Mouse (Mus musculus) midbrain, embryonic 12.5 days (tissue): ENCODE results near the gene Cdkl1. TPM values are rescaled to one million over a fixed set of nuclear protein-coding genes. Genes with fewer than 3 reads are reported as not detected.

Source experiments
- ATAC-seq: fragments of 200-750 bp; cut with Nextera tagmentation; 2 replicates; pipeline ENCODE4 v1.8.0; 2017; ENCODE audit warnings: low read depth, moderate TSS enrichment, moderate library complexity; ENCODE audit not compliant: low FRiP score
- H3K27ac ChIP-seq: fragments of 300-500 bp; sonication (generic); replicated peaks from 2 replicates; pipeline ENCODE4 v1.5.1; 2016; ENCODE audit warnings: mild to moderate bottlenecking
- H3K27me3 ChIP-seq: fragments of 300-500 bp; sonication (generic); 2 replicates; pipeline ENCODE4 v1.6.1; 2016; ENCODE audit warnings: mild to moderate bottlenecking
- H3K36me3 ChIP-seq: fragments of 300-500 bp; sonication (generic); 2 replicates; pipeline ENCODE4 v1.6.1; 2016
- H3K4me1 ChIP-seq: fragments of 300-500 bp; sonication (generic); 2 replicates; pipeline ENCODE4 v1.6.1; 2016
- H3K4me2 ChIP-seq: fragments of 300-500 bp; sonication (generic); replicated peaks from 2 replicates; pipeline ENCODE4 v1.6.1; 2016; ENCODE audit warnings: mild to moderate bottlenecking, moderate library complexity
- H3K4me3 ChIP-seq: fragments of 300-500 bp; sonication (generic); 2 replicates; pipeline ENCODE4 v1.5.1; 2016; ENCODE audit warnings: mild to moderate bottlenecking
- H3K9ac ChIP-seq: fragments of 300-500 bp; sonication (generic); replicated peaks from 2 replicates; pipeline ENCODE4 v1.6.1; 2016; ENCODE audit warnings: mild to moderate bottlenecking, moderate library complexity
- H3K9me3 ChIP-seq: fragments of 300-500 bp; sonication (generic); 2 replicates; pipeline ENCODE4 v1.6.1; 2016; ENCODE audit warnings: mild to moderate bottlenecking
- WGBS: fragments of 180-500 bp; shearing (Covaris S2); methylation state at CpG from one replicate; pipeline ENCODE4 v1.1.7; 2016; 5-methylcytosine and 5-hydroxymethylcytosine counted together
- polyA plus RNA-seq: library from polyadenylated mRNA; unstranded; fragments of >200 nt; fragmentation: Nextera tagmentation; extraction: Ambion mirVana; gene quantifications from 2 replicates; pipeline ENCODE4 v1.2.1, GENCODE M21; 2016

Gene Cdkl1
- polyA plus RNA-seq, 1 experiment from 2014 or later, result 1.1 TPM

DNA sequence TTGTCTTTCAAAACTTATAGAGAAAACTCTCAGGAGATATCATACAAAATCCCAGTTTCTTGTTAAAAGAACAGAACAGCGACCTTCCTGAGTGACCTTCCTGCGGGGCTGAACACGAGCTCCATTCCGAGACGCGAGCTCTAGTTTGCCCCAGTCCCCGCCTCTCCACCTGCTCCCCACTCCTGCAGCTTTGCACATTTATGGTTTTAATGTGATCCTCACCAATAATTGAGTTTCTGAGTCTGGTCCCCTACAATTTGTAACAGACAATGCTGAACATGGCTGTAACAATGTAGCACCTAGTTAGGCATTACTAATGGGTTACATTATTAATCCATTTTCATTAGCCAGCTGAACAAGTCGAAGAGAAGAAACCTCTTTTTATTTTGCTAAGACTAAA is 9.6 kb downstream of the Cdkl1 start:
- no peak overlapping the region for H3K4me2 ChIP-seq
- ATAC-seq, result no peak
- 74% methylated on average over 8 of the region's 8 CpGs for WGBS
- H3K27me3 ChIP-seq, result no peaks in the 10 kb centered on the region
- H3K27ac ChIP-seq, result no peak overlapping the region
- H3K9ac ChIP-seq, result no peak overlapping the region
- H3K36me3 ChIP-seq, result no peaks in the 10 kb centered on the region
- no peak overlapping the region for H3K4me3 ChIP-seq
- H3K4me1 ChIP-seq, result no peaks in the 10 kb centered on the region
- no peaks in the 10 kb centered on the region for H3K9me3 ChIP-seq

DNA sequence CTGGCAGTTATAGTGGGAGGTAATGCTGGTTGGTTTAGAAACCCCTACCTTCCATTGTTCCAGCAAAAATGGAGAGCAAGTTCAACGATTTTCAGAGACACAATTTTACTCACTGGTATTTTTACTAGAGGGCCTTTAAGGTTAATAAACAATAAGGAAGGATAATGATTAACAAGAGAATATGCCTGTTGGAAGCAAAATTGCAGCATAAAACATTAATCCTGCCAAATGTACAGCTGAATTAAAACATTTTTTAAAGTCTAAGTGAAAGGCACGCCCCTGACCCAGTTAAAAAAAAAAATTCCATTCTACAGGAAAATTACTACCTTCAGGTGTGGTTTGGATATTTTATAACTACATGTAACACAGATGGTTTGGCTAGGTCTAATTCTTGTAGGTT is 13.1 kb downstream of the Cdkl1 start:
- Histone ChIP-seq H3K9ac (no peak overlapping the region), H3K4me3 (no peak overlapping the region), H3K27me3 (no peaks in the 10 kb centered on the region), H3K4me1 (no peaks in the 10 kb centered on the region), H3K9me3 (no peaks in the 10 kb centered on the region), H3K4me2 (no peak overlapping the region), H3K27ac (no peak overlapping the region), H3K36me3 (no peaks in the 10 kb centered on the region)
- ATAC-seq, result no peak
- WGBS, result 88% methylated on average over 2 of the region's 2 CpGs

DNA sequence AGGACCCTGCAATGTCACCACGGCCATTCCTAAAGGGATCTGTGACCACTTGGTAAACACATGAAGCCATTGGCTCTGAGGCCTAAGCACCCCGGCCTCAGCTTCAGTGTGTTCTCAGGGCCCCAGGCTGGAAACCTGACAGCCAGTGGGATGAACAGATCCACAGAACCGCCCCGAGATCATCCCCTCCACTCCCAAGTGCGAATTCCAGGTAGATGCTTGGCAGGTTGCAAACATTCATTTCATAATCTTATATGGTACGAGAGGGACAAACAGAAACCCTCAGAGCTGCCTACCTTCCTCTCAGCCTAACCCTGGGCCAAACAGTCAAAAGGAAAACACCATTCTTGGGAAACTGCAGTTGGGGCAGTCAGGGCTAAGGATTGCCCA is 13.7 kb downstream of the Cdkl1 start:
- no peaks in the 10 kb centered on the region for H3K36me3 ChIP-seq
- ATAC-seq, result no peak
- H3K27ac ChIP-seq, result no peak overlapping the region
- no peaks in the 10 kb centered on the region for H3K27me3 ChIP-seq
- H3K9me3 ChIP-seq, result no peaks in the 10 kb centered on the region
- no peaks in the 10 kb centered on the region for H3K4me1 ChIP-seq
- no peak overlapping the region for H3K4me3 ChIP-seq
- no peak overlapping the region for H3K4me2 ChIP-seq
- WGBS, result 93% methylated on average over 6 of the region's 6 CpGs
- no peak overlapping the region for H3K9ac ChIP-seq

DNA sequence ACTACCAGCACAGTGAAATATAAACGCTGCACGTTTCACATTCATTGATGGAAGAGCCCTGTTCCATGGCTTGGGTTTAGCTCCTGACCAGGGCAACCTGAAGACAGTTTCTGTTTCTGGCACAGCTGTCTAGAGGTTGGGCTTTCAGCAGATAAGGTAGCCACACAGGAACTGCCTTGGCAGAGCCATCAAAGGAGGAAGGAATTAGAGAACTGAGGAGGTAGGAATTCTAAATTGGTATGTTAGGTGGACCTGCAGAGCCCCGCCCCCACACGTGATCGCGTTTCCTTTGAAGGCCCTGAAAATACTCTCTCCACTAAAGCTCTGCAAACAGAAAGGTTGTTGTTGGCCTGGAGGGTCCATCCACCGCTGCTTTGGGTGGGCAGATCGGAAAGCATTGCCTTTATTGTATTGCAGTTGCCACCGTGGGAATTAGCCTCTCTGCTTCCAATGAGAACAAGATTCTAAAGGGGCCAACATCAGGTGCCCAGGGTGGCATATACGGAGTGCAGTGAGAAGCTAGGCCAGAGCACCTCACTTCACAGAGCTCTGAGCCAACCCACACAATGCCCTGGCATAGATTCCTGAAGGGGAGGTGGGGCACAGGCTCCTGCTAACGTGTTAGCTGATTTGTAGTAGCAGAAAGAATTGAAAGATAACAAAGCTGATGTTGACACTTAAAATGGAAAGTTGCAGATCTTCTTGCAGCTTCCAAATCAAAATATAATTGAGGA is 14.3 kb downstream of the Cdkl1 start:
- no peaks in the 10 kb centered on the region for H3K27me3 ChIP-seq
- WGBS, result 75% methylated on average over 11 of the region's 11 CpGs
- no peak overlapping the region for H3K27ac ChIP-seq
- H3K9ac ChIP-seq, result no peak overlapping the region
- ATAC-seq, result no peak
- no peak overlapping the region for H3K4me2 ChIP-seq
- H3K4me3 ChIP-seq, result no peak overlapping the region
- no peaks in the 10 kb centered on the region for H3K9me3 ChIP-seq
- no peaks in the 10 kb centered on the region for H3K4me1 ChIP-seq
- H3K36me3 ChIP-seq, result no peaks in the 10 kb centered on the region

DNA sequence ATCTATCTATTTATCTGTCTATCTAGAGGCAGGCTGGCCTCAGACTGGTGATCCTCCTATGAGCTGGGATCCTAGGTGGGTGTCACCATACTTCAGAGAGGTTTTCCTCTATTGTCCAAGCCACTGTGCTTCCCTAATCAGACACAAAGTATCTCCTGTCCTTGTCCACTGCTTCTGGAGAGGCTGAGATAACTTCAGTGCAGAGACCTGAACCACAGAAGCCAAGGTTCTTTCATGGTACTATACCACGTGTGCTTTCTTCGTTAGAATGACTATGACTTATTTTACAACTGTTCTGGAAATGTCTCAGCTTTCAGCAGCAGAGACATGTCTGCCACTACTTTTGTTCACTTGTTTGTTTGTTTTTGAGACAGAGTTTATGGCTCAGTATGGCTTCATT is 22.2 kb downstream of the Cdkl1 start:
- Histone ChIP-seq H3K27me3 (no peaks in the 10 kb centered on the region), H3K27ac (no peak overlapping the region), H3K4me3 (no peak overlapping the region), H3K36me3 (no peaks in the 10 kb centered on the region), H3K4me2 (no peak overlapping the region), H3K9me3 (no peaks in the 10 kb centered on the region), H3K4me1 (peaks cover 26% of the 10 kb centered on the region), H3K9ac (no peak overlapping the region)
- ATAC-seq, result no peak
- 85% methylated on average over 2 of the region's 2 CpGs for WGBS

DNA sequence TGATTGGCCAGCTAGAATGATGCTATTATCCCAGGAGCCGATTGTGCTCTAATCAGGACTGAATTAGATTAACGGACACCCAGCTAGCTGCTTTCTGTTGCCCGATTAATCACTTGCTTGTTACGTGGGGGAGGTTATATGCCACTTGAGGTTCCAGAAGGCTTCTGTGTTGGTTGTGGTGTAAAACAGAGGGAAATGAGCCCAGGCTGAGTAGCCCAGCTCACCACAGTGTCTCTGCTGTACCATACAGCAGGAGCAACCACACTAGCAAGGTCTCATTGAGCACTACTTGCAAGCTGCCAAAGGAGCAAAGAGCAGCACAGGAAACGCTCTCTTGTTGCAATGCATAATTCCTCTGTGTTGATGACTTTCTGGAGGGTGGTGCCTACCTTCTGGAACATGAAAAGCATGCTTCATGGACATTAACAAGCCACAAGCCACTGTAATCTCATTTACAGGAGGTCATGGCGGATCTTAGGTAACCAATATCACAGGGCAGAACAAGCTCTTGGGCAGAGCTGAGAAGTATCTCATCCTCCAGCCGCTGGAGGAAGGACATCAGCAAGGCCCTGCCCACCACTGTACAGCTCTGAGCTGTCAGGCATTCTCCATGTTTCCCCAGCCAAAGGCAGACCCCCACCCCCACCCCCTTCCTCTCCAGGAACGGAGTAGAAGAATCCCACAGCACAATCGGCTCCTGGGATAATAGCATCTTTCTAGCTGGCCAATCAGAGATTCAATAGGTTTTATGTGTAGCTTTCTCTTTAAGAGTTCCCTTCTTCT is 23.4 kb downstream of the Cdkl1 start:
- peaks cover 26% of the 10 kb centered on the region for H3K4me1 ChIP-seq
- H3K36me3 ChIP-seq, result no peaks in the 10 kb centered on the region
- H3K4me2 ChIP-seq, result peak overlapping the region; percentile 9; the same call in 1 of the 2 replicates
- 38% methylated on average over 9 of the region's 9 CpGs for WGBS
- no peaks in the 10 kb centered on the region for H3K9me3 ChIP-seq
- no peak overlapping the region for H3K4me3 ChIP-seq
- no peak overlapping the region for H3K9ac ChIP-seq
- ATAC-seq, result peak; percentile 49; the same call in 1 of the 2 replicates
- H3K27me3 ChIP-seq, result no peaks in the 10 kb centered on the region
- no peak overlapping the region for H3K27ac ChIP-seq

DNA sequence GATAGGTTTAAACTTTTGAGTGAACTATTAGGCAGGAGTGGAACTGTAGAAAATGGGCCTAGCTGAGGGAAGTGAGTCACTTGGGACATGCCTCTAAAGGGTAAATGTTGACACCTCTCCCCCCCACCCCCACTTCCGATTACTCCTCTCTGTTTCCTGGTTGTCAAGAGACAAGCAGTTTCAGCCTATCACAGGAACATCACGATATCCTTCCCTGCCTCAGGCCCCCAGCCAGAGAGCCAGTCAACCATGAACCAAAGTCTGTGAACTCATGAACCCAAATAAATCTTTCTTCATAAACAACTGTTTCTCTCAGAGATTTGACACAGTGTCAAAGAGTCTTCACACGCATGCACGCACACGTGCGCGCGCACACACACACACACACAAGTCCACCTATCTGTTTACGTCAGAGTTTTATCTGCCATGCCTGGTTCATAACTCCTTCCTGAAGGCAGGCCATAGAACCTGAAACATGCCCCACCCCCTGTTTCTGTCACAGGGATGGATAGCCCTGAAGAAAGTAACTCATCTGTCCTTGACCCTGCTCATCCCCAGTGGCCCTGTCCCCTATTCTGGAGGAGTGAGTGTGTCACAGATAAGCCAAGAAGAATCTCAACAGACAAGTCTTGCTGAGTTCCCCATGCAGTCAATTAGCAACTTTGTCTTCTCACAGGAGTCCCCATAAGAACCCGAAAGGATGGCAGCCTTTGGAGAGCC is 24.7 kb downstream of the Cdkl1 start:
- no peaks in the 10 kb centered on the region for H3K27me3 ChIP-seq
- no peak for ATAC-seq
- 88% methylated on average over 10 of the region's 10 CpGs for WGBS
- no peak overlapping the region for H3K4me2 ChIP-seq
- H3K27ac ChIP-seq, result no peak overlapping the region
- H3K36me3 ChIP-seq, result no peaks in the 10 kb centered on the region
- no peak overlapping the region for H3K9ac ChIP-seq
- H3K9me3 ChIP-seq, result no peaks in the 10 kb centered on the region
- H3K4me3 ChIP-seq, result no peak overlapping the region
- H3K4me1 ChIP-seq, result peaks cover 26% of the 10 kb centered on the region

DNA sequence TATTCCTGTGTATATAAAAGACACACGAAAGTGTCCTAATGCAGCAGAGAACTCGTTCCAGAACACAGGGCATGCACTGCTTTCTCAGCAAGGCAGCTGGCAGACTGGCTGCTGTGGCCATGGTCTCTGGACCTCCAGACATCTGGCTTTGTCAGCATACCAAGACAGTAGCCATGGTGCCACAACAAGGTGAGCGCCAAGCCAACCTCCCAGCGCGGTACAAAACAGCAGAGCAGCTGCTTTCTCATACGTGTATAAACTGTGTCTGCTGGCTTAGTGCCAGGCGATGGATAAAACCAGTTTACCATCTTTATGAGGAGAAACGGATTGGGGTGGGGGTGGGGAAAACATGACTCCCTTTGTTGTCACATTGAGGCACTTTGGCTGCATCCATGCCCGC is 25.5 kb downstream of the Cdkl1 start:
- ATAC-seq, result no peak
- no peak overlapping the region for H3K27ac ChIP-seq
- WGBS, result 80% methylated on average over 9 of the region's 9 CpGs
- no peak overlapping the region for H3K4me3 ChIP-seq
- H3K4me2 ChIP-seq, result no peak overlapping the region
- H3K27me3 ChIP-seq, result no peaks in the 10 kb centered on the region
- no peaks in the 10 kb centered on the region for H3K36me3 ChIP-seq
- H3K4me1 ChIP-seq, result peaks cover 26% of the 10 kb centered on the region
- H3K9me3 ChIP-seq, result no peaks in the 10 kb centered on the region
- no peak overlapping the region for H3K9ac ChIP-seq

DNA sequence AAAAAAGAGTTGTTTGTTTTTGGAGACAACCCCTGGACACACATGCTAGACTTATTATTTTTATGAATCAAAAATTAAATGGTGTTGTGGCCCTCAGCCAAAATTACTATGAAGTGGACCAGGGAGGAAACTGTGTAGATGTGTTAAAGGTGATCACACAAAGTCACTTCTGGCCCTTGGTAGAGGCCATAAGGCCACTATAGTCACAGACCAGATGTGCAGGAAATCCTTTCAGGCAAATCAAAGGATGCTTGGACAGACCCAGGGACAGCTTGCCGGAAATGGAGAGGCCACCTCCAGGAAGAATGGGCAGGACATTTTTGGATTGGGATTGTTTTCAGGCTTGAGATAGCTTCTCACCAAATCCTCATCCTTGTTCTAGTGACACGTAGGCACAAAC is 29.5 kb downstream of the Cdkl1 start:
- WGBS, result 70% methylated on average over 2 of the region's 2 CpGs
- Histone ChIP-seq H3K9me3 (no peaks in the 10 kb centered on the region), H3K4me1 (peaks cover 26% of the 10 kb centered on the region), H3K36me3 (no peaks in the 10 kb centered on the region), H3K4me3 (no peak overlapping the region), H3K9ac (no peak overlapping the region), H3K4me2 (no peak overlapping the region), H3K27ac (no peak overlapping the region), H3K27me3 (no peaks in the 10 kb centered on the region)
- ATAC-seq, result no peak

DNA sequence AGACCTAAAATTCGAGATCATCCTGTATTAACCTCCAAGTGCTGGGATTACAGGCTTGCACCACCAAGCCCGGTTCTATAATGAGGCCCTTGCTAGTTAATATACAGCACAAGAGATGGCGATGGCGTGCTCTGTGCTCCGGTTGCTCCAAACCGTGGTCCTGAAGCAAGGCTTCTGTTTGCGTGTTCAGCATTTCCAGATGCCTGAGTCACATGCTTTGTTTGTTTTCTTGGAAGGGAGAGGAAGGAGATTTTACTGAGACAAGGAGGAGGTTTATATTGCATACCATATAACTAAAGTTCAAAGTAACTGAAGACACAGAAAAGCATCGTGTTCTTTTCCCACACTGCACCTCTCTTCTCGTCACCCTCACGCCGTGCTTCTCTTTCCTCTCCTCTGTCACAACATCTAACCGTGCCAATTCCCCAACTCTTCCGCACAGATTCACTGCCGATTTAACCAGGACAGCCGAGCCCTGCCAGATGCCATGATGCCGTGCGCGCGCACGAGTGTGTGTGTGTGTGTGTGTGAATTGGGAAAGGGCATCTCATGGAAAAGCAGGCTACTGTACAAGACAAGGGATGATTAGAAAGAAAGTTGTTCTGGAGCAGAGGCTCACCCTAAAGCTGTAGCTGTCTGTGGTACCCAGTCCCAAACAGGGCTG is 30.2 kb downstream of the Cdkl1 start:
- Histone ChIP-seq H3K4me2 (no peak overlapping the region), H3K27ac (no peak overlapping the region), H3K4me3 (no peak overlapping the region), H3K27me3 (no peaks in the 10 kb centered on the region), H3K36me3 (no peaks in the 10 kb centered on the region), H3K4me1 (peaks cover 19% of the 10 kb centered on the region), H3K9ac (no peak overlapping the region), H3K9me3 (no peaks in the 10 kb centered on the region)
- ATAC-seq, result no peak
- 89% methylated on average over 20 of the region's 20 CpGs for WGBS

DNA sequence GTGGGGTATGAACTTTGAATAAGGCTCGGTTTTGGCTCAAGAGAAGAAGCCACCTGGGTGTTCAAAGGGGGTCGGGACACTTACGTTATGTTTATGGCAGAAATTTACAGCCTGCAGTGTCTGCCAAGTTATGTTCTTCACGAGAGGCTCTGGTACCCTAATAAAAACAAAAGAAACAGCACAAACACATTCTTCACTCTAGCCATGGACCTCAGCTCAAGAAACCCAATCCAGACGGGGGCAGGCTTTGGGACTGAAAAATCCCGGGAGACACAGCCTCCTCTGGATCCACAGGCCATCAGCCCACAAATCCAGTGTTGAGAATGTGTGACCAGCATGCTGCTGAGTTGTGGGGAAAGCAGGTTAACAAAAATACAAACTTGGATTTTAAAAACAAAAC is 31.1 kb downstream of the Cdkl1 start:
- ATAC-seq, result no peak
- Histone ChIP-seq H3K4me2 (no peak overlapping the region), H3K27ac (no peak overlapping the region)

More for the DNA sequence above, 31.1 kb downstream of the Cdkl1 start:
- WGBS, result 74% methylated on average over 6 of the region's 6 CpGs
- Histone ChIP-seq H3K27me3 (no peaks in the 10 kb centered on the region), H3K9ac (no peak overlapping the region), H3K4me1 (peaks cover 14% of the 10 kb centered on the region), H3K4me3 (no peak overlapping the region), H3K9me3 (no peaks in the 10 kb centered on the region), H3K36me3 (no peaks in the 10 kb centered on the region)
